Mouse (Mus musculus) cerebellum, adult 8-10 months (tissue): ENCODE data around the gene Tsga10ip.
"Not testable (repeated sequence)": the region's sequence is repeated elsewhere in the genome, so short reads cannot be mapped to it uniquely, and the experiment has no call there.

ENCODE experiments used
- DNase-seq: peaks from one replicate; pipeline ENCODE4 v3.0.0; 2022

Gene Tsga10ip

DNA sequence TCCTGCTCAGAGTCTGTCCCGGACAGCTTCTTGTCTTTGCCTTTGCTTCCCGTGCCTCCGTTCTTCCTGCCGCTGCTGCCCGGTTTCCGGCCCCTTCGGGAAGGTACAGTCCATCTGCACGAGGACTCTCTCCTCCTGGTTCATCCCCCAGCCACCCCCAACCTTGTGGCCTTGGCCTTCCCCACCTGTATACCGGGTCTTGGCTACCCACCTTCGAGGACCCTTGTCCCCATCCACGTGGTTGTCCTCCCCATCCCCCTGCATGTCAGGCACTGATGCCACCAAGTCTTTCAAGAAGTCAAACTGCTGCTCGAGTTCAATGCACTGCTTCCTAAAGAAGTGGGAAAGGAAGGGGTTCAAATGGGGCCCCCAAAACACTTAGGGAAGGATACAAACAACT is 21.2 kb upstream of the Tsga10ip start:
- DNase-seq, result peak; percentile 43

- DNase-seq, result peak; percentile 31
Measured at GRCm38 (mm10) chr19:5422895-5423443, 20.6 kb upstream of the Tsga10ip start.

GRCm38 (mm10) chr19:5422267-5422666 is 19.9 kb upstream of the Tsga10ip start:
- peak; percentile 38 for DNase-seq

DNA sequence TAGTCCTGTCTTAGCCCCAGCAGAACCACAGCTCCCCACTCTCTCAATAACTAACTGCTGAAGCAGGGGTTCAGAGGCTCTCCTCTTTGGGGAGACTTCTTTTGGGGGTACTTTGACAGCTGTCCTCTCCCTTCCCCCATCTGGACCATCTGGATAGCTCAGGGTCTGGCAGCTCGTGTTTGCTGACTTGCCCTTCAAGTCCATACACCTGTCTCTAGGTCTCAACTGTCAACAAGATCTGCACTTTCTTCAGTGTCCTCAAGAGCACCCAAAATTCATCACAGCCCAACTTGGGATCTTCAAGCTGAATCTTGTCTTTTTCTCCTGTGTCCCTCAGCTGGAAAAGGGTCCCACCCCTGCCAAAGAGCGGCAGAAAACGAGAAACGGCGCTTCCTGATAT is 19.5 kb upstream of the Tsga10ip start:
- no peak for DNase-seq

DNA sequence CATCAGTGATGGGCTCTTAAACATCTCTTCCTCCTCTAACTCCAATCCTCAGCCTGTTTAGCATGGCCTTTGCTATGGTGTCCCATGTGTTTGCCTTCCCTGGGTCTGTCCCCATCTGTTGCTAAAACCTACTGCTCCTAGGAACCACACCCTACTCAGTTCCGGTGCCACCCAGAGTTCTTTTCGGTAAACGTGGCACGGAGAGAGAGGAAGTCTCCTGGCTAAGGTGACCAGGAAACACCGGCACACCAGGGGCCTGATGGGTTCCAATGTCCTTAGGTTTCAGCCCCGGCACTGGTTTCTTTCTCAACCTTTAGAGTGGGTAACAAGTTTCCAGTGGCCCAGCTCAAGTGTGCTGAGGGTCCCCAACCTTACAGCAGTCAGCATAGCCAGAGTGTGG is 18.3 kb upstream of the Tsga10ip start:
- no peak for DNase-seq

GRCm38 (mm10) chr19:5419630-5420029 is 17.3 kb upstream of the Tsga10ip start:
- no peak for DNase-seq

GRCm38 (mm10) chr19:5418750-5419466 is 16.6 kb upstream of the Tsga10ip start:
- no peak for DNase-seq

- no peak for DNase-seq
Measured at GRCm38 (mm10) chr19:5414534-5414957, 12.2 kb upstream of the Tsga10ip start.

DNA sequence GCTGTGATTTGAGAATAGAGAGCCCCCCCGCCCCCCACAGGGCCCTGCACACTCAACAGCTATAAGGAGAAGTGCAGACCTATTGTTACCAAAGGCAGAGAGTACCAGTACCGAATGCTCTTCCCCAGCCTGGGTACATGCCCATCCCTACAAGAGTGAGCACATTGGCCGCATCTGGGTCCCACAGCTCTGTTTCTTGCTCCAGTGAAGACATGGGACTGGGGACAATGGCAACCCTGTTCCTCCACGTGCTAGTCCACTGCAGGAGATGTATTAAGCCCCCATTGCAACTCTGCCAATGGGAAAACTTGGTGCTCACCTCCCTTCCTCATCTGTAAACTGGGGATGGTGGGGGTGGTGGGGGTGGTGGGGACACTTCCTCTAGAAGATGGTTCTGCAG is 11.5 kb upstream of the Tsga10ip start:
- DNase-seq, result no peak

GRCm38 (mm10) chr19:5411961-5412360 is 9.6 kb upstream of the Tsga10ip start:
- no peak for DNase-seq

- DNase-seq, result no peak
Measured at GRCm38 (mm10) chr19:5410641-5411040, 8.3 kb upstream of the Tsga10ip start.

- DNase-seq, result no peak
Measured at GRCm38 (mm10) chr19:5409068-5409467, 6.7 kb upstream of the Tsga10ip start.

DNA sequence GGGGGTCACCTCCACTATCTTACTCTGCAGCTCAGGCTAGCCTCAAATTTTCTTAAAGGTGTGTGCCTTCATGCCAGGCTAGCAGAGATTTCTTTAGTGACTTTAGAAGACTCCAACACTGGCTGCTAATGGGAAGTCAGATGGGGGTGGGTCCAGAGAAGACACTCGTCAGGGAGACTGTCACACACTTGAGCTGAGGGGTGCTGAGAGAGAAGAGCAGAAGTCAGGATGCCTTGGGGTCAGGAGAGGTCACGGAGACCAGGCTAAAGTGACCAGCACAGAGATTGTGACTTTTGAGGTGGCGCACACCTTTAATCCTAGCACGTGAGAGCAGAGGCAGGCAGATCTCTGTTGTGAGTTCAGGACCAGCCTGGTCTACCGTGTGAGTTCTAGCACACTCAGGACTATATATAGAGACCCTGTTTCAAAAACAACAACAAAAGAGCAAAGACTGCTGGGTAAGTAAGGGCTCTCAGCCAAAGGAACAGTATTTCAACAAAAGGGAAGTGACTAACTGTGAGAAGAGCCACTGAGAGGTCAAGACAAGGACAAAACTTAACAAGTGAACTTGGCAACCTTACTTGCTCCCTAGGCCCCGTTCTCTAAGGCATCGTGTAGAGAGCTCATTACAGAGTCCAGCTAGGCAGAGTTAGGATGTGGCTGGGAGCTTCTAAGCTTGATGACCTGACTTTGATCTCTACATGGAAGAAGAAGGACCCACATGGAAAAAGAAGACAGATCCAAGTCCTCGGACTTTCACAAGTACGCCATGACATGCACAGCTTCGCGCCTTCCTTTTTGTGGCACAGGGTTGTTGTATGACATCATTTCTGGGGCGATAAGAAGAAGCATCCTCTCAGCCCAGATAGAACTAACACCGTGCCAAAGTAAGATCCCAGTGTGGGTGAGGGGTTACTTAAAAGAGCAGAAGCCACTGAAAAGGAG is 6.0 kb upstream of the Tsga10ip start:
- DNase-seq, result no peak

DNA sequence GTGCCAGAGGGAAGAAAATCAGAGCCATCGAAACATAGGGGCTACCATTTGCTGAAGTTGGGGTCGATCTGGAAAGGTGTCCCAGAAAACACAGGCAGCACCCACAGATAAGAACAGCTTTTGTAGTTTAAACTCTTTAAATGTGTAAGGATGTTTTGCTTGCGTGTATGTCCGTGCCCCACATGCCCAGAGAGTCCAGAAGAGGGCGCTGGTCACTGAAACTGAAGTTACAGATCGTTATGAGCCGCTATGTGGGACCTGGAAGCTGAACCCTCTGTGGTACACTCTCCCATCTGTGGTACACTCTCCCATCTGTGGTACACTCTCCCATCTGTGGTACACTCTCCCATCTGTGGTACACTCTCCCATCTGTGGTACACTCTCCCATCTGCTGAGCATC is 4.8 kb upstream of the Tsga10ip start:
- peak; percentile 74 for DNase-seq

GRCm38 (mm10) chr19:5406531-5407126 is 4.3 kb upstream of the Tsga10ip start:
- peak; percentile 53 for DNase-seq

GRCm38 (mm10) chr19:5405924-5406323 is 3.6 kb upstream of the Tsga10ip start:
- DNase-seq, result no peak

GRCm38 (mm10) chr19:5401073-5401472 is 1.3 kb downstream of the Tsga10ip start:
- DNase-seq, result not testable (repeated sequence)

DNA sequence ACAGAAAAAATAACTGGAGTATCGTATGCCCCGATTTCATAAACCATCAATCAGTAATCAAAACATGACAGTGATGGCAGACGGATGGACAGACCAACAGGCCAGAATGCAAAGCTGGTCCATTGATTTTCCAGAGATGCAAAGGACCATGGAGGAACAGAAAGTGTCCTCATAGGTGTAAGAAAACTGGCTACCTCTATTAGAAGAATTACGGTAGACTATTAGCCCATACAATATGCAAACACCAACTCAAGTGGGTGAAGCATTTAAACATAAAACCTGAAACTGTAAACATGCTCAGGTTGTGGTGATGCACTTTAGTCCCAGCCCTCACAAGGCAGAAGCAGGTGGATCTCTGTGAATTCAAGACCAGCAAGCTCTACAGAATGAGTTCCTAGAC is 7.0 kb downstream of the Tsga10ip start:
- no peak for DNase-seq

DNA sequence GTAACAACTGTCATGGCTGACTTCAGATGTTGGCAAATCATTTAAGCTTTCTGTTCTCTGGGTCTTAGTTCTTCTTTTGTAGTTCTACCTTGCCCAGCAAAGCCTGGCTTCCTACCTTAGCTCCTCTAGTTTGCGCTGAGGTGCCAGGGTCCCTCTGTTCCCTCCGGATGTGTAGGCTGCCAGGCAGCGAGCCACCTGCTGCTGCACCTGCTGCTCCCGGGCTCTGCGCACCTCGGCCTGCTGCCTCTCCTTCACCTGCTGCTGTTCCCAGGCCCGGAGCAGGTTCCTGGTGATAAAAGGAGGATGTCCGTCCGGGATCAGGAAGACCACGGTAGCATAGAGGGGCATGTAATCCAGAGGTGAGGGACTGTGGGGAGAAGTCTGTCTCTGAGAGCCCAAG is 8.2 kb downstream of the Tsga10ip start:
- DNase-seq, result peak; percentile 52

DNA sequence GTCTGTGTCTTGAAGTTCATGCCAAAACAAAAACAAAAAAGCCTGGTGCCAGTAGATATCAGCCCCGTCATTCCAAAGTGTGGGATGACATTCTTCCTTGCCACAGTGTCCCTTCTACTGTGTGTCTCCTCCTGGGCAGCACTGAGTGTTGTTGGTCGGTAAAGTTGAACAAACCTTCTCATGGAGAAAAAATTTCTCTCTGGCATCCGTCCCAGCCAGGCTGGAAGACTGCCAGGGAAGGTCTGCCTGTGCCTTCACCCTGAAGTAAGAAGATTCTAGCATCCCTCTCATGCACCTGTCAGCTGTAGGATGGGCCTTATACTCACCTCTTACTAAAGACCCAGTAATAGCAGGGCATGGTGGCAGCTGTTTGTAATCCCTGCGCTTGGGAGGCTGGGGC is 9.4 kb downstream of the Tsga10ip start:
- DNase-seq, result peak; percentile 69

- DNase-seq, result no peak
Measured at GRCm38 (mm10) chr19:5390416-5390815, 11.9 kb downstream of the Tsga10ip start.

GRCm38 (mm10) chr19:5389647-5390046 is 12.7 kb downstream of the Tsga10ip start:
- no peak for DNase-seq

DNA sequence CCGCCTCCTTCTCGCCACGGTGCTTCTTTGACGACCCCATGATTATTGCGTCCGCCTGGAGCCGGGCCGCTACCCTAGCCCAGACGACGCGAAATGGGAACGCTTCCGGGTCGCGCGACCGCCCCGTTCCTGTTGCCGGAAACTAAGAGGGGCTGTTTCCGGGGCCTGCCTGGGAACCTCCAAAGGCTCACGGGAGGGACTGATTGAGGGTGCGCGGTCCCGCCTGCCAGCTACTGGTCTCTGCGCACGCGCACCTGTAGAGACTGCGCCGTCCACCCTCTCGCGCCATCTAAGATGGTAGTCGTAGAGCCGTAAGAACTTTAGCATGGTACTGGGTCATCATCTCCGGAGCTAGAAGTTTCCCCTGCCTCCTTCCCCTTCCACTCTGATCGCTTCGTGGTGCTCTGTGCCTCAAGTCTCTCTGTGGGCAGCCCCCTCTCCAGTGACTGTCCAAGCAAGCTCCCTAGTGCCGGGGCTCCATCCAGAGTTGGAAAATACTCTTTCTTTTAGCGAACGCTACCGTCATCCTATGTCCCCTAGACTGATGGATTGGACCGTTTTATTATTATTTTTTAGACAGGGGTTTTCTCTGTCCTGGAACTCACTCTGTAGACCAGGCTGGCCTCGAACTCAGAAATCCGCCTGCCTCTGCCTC is 13.6 kb downstream of the Tsga10ip start, which contains the start of gene Sart1:
Gene Sart1 (minus strand): TSS at position 116 of the 655 bp plus-strand sequence.
- peak; percentile 94 for DNase-seq
